Mouse (Mus musculus) C2C12 (cell line): ENCODE data around the gene Cks1b.

ENCODE experiments used
- CTCF ChIP-seq: IDR thresholded peaks from one replicate; pipeline ENCODE4 v1.5.1; 2011; ENCODE audit not compliant: control insufficient read depth, insufficient read depth, insufficient read length
- MYOD1 ChIP-seq: IDR thresholded peaks from one replicate; pipeline ENCODE4 v1.6.1; 2011; ENCODE audit warnings: low read depth; ENCODE audit not compliant: control insufficient read depth, insufficient read length
- USF1 ChIP-seq: IDR thresholded peaks from one replicate; pipeline ENCODE4 v1.6.1; 2011; ENCODE audit warnings: low read depth, mild to moderate bottlenecking, control low read depth, moderate library complexity

DNA sequence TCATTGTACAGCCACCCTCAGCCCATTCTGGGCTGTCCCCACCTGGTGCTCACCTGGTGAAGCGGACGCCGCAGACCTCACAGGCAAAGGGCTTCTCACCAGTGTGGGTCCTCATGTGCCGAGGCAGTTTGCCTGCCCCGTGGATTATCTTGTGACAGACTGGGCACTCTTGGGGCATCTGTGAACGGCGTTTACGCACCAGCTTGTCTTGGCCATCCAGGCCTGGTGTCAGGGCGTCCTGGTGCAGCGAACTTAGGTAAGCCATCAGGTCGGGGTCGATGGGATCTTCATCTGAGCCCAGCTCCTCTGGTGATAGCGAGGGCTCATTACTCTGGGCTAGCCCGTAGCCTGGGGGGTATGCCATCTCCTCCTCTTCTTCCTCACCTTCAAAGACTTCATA lies 37.9 kb downstream of the Cks1b start:
- TF ChIP-seq USF1 = no peak
- no peak for TF ChIP-seq CTCF
- no peak for TF ChIP-seq MYOD1
